Mouse (Mus musculus) forebrain, embryonic 13.5 days (tissue): ENCODE measurements around the gene Plekho1. TPM values are rescaled to one million over a fixed set of nuclear protein-coding genes. Genes with fewer than 3 reads are reported as not detected.

ENCODE experiments used
- ATAC-seq: fragments of 200-750 bp; cut with Nextera tagmentation; 2 replicates; pipeline ENCODE4 v1.8.0; 2017
- H3K27ac ChIP-seq: fragments of 300-500 bp; sonication (generic); 2 replicates; pipeline ENCODE4 v1.5.1; 2015; ENCODE audit warnings: inconsistent platforms, mild to moderate bottlenecking, moderate library complexity
- H3K27me3 ChIP-seq: fragments of 300-500 bp; sonication (generic); 2 replicates; pipeline ENCODE4 v1.6.1; 2015; ENCODE audit warnings: mild to moderate bottlenecking, inconsistent platforms
- H3K36me3 ChIP-seq: fragments of 300-500 bp; sonication (generic); 2 replicates; pipeline ENCODE4 v1.6.1; 2015; ENCODE audit warnings: mild to moderate bottlenecking, inconsistent platforms; ENCODE audit not compliant: poor library complexity, severe bottlenecking
- H3K4me1 ChIP-seq: fragments of 300-500 bp; sonication (generic); 2 replicates; pipeline ENCODE4 v1.6.1; 2015; ENCODE audit warnings: inconsistent platforms
- H3K4me2 ChIP-seq: fragments of 300-500 bp; sonication (generic); 2 replicates; pipeline ENCODE4 v1.6.1; 2015; ENCODE audit warnings: inconsistent platforms, mild to moderate bottlenecking, moderate library complexity
- H3K4me3 ChIP-seq: fragments of 300-500 bp; sonication (generic); 2 replicates; pipeline ENCODE4 v1.5.1; 2015; ENCODE audit warnings: mild to moderate bottlenecking, inconsistent platforms
- H3K9ac ChIP-seq: fragments of 300-500 bp; sonication (generic); 2 replicates; pipeline ENCODE4 v1.6.1; 2015; ENCODE audit warnings: mild to moderate bottlenecking, inconsistent platforms
- H3K9me3 ChIP-seq: fragments of 300-500 bp; sonication (generic); replicated peaks from 2 replicates; pipeline ENCODE4 v1.6.1; 2016; ENCODE audit warnings: inconsistent platforms
- WGBS: fragments of 180-500 bp; shearing (Covaris S2); methylation state at CpG from one replicate; pipeline ENCODE4 v1.1.7; 2015; 5-methylcytosine and 5-hydroxymethylcytosine counted together
- polyA plus RNA-seq: library from polyadenylated mRNA; unstranded; fragments of >200 nt; fragmentation: Nextera tagmentation; extraction: Ambion mirVana; gene quantifications from 2 replicates; pipeline ENCODE4 v1.2.1, GENCODE M21; 2015

The Plekho1 gene
- polyA plus RNA-seq, 1 experiment from 2014 or later = 85.1 TPM

DNA sequence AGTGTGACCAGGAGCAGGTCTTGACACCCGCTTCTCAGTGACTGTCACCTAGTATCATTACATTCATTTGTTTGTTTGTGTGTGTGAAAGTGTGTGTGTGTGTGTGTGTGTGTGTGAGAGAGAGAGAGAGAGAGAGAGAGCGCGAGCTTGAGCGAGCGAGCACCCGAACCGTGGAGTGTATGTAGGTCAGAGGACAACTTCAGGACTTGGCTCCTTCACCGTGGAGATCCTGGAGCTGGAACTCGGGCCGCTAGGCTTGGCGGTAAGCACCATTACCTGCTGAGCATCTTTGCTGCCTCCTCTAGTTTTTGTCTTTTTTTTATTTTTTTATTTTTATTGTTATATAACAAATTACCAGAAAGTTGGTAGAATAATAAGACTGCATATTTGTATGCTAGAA, 34.0 kb upstream of the Plekho1 start:
- peaks cover 44% of the 10 kb centered on the region for H3K36me3 ChIP-seq
- H3K4me1 ChIP-seq = no peaks in the 10 kb centered on the region
- H3K27me3 ChIP-seq = no peaks in the 10 kb centered on the region
- no peak overlapping the region for H3K27ac ChIP-seq
- no peak overlapping the region for H3K9ac ChIP-seq
- ATAC-seq = no peak
- no peak overlapping the region for H3K4me2 ChIP-seq
- H3K4me3 ChIP-seq = no peak overlapping the region
- 92% methylated on average over 11 of the region's 11 CpGs for WGBS
- no peaks in the 10 kb centered on the region for H3K9me3 ChIP-seq

DNA sequence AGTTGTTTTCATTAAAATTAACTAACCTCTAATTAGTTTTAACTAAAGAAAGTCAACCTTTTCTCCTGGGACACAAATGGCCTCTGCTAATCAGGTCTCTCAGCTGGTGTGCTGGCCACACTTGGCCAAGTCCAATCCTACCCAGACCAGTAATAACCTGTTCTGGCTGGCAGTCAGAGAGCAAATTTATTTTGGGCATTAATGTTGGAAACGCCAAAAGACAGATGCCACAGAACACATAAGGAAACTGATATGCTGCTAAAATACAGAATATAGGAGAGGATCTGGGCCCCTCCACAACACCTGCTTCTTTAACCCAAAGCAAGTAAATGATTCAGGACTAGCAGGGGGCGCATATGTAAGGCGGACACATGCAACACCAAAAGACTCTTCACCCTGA, 33.5 kb upstream of the Plekho1 start:
- peaks cover 44% of the 10 kb centered on the region for H3K36me3 ChIP-seq
- no peak overlapping the region for H3K27ac ChIP-seq
- no peaks in the 10 kb centered on the region for H3K27me3 ChIP-seq
- H3K4me1 ChIP-seq = no peaks in the 10 kb centered on the region
- no peak overlapping the region for H3K9ac ChIP-seq
- H3K4me3 ChIP-seq = no peak overlapping the region
- WGBS = 81% methylated on average over 3 of the region's 3 CpGs
- no peaks in the 10 kb centered on the region for H3K9me3 ChIP-seq
- no peak for ATAC-seq
- no peak overlapping the region for H3K4me2 ChIP-seq

DNA sequence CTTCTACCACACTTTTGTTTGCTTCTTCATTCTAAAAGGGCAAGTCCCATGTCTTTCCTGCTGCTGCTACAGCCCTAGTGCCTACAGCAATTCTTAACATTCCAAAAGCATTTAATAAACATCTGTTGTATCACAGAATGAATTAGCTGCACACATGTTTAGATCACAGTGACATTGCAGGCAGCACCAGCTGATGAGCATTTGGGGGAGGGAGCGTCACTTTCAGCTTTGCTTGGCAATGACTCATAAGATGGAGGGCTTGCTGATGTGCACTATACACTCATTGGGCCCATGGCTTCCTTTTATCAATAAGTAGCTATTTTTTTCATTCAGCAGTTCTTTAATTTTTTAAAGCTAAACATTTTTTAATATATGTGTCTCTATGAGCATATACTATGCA, 32.1 kb upstream of the Plekho1 start:
- Histone ChIP-seq H3K9me3 (no peaks in the 10 kb centered on the region), H3K27me3 (no peaks in the 10 kb centered on the region), H3K36me3 (peaks cover 34% of the 10 kb centered on the region), H3K27ac (no peak overlapping the region), H3K4me3 (no peak overlapping the region), H3K4me1 (no peaks in the 10 kb centered on the region), H3K4me2 (no peak overlapping the region), H3K9ac (no peak overlapping the region)
- ATAC-seq = no peak
- 88% methylated on average over 1 of the region's 1 CpGs for WGBS

DNA sequence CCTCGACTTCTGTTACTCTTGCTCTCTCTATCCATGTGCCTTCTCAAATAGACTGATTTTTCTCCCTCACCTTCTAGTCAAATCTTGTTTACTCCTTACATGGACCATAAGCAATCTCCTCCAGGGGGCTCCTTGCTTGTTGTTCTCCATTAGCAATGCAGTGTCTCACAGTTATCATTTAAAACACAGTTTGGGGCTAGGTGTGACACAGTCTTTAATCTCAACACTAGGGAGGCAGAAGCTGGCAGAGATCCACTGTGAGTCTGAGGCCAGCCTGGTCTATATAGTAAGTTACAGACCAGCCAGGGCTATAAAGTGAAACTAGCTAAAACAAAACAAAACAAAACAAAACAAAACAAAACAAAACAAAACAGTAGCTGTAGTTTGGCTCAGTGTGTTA, 31.3 kb upstream of the Plekho1 start:
- Histone ChIP-seq H3K27me3 (no peaks in the 10 kb centered on the region), H3K36me3 (peaks cover 28% of the 10 kb centered on the region), H3K9ac (no peak overlapping the region), H3K9me3 (no peaks in the 10 kb centered on the region), H3K4me3 (no peak overlapping the region), H3K4me1 (no peaks in the 10 kb centered on the region), H3K27ac (no peak overlapping the region), H3K4me2 (no peak overlapping the region)
- no peak for ATAC-seq
- WGBS = 92% methylated on average over 1 of the region's 1 CpGs

DNA sequence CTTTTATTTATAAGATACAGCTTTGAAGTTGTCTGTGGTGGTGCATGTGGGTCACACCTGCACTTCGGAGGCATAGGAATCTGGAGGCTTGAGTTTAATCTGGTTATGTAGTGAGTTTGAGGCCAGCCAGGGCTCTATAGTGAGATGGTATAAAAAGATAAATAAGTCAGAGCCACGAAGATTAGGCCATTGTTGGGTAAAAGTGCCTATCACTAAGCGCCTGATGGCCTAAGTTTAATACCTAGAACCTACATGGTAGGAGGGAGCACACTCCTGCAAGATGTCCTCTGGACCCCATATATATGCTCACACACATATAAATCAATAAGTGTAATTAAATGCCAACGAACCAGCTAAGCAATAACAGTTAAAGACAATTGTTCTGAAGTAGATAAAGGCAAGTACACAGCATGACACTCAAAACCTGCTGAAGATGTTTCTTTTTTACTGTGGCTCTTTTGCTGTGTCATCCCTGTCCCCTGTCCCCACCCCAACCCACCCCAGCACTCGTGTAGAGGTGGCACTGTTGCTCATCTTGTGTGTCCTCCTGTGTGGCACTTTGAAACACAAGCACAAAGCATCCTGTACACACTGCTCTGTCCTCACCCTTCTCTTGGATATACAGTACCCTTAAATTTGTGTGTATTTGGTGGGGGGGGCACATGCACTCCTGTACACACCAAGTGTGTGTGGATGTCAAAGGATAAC, 25.8 kb upstream of the Plekho1 start:
- ATAC-seq = no peak

DNA sequence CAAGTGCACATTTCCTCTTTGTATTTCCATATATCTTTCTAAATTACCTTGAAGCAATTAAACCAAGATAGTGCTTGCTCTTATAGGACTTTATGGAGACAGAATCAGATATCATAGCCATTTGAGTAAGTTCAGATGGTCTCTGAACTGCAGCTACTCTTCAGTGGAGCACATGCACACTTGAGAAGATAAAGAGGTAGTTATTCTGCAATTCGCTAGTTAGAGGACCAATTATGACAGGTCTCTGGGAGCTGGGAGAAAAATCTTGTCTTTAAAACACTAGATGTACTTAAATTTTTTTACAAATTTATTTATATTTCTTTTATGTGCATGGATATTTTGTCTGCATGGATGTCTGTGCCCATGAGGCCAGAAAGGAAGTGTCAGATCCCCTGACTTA, 24.9 kb upstream of the Plekho1 start:
- peaks cover 4% of the 10 kb centered on the region; the same call in 1 of the 2 replicates for H3K36me3 ChIP-seq
- H3K4me3 ChIP-seq = no peak overlapping the region
- WGBS = 82% methylated on average over 1 of the region's 1 CpGs
- H3K27me3 ChIP-seq = no peaks in the 10 kb centered on the region
- H3K9ac ChIP-seq = no peak overlapping the region
- no peak overlapping the region for H3K4me2 ChIP-seq
- no peaks in the 10 kb centered on the region for H3K4me1 ChIP-seq
- no peak for ATAC-seq
- no peaks in the 10 kb centered on the region for H3K9me3 ChIP-seq
- no peak overlapping the region for H3K27ac ChIP-seq

More for the DNA sequence above, 25.8 kb upstream of the Plekho1 start:
- Histone ChIP-seq H3K27me3 (no peaks in the 10 kb centered on the region), H3K27ac (no peak overlapping the region), H3K4me2 (no peak overlapping the region), H3K4me3 (no peak overlapping the region), H3K36me3 (peaks cover 6% of the 10 kb centered on the region; the same call in 1 of the 2 replicates), H3K9me3 (no peaks in the 10 kb centered on the region), H3K9ac (no peak overlapping the region), H3K4me1 (no peaks in the 10 kb centered on the region)
- 80% methylated on average over 5 of the region's 5 CpGs for WGBS

DNA sequence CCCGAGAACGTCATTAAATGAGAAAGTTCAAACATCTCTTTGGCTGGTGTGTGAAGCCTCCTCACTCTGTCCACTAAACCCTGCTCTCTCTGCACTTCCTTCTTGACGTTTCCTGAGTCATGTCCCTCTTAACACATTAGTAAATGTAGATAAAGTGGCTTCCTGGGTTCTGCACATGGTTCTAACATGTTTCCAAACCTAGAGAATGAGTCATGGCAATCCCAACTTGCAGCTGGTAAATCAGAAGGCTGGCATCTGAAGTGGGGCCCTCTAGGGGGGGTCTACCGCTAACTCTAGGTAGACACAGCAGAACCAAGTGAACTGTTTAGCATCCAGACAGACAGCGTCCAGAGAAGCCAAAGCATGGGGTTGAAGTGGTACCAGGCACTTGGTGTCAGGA, 21.7 kb upstream of the Plekho1 start:
- Histone ChIP-seq H3K9me3 (no peaks in the 10 kb centered on the region), H3K4me1 (no peaks in the 10 kb centered on the region), H3K36me3 (peaks cover 4% of the 10 kb centered on the region; the same call in 1 of the 2 replicates), H3K9ac (no peak overlapping the region), H3K27me3 (no peaks in the 10 kb centered on the region), H3K27ac (no peak overlapping the region), H3K4me3 (no peak overlapping the region), H3K4me2 (no peak overlapping the region)
- WGBS = 82% methylated on average over 5 of the region's 5 CpGs
- ATAC-seq = no peak

DNA sequence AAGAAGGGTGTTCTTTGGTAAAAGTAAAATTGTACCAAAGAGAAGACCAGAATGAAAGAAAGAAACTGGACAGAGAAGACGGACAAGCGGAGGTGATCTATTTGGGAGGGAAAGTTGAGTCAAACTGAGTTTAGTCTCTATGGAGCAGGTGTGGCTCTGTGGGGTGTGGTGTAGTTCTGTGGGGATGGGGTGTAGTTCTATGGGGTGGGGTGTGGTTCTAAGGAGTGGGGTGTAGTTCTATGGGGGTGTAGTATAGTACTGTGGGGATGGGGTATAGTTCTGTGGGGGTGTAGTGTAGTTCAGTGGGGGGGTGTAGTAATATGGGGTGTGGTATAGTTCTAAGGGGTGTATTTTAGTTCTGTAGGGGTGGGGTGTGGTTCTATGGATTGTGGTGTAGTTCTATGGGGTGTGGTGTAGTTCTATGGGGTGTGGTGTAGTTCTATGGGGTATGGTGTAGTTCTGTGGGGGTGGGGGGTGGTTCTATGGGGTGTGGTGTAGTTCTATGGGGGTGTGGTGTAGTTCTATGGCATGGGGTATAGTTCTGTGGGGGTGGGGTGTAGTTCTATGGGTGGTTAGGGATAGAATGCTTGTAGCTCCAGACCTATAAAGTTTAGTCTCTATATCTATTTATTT, 20.6 kb upstream of the Plekho1 start:
- ATAC-seq = no peak
- H3K36me3 ChIP-seq = peaks cover 6% of the 10 kb centered on the region; the same call in 1 of the 2 replicates
- H3K9me3 ChIP-seq = no peaks in the 10 kb centered on the region
- no peak overlapping the region for H3K27ac ChIP-seq
- no peak overlapping the region for H3K4me2 ChIP-seq
- H3K27me3 ChIP-seq = no peaks in the 10 kb centered on the region
- no peak overlapping the region for H3K4me3 ChIP-seq
- WGBS = 96% methylated on average over 2 of the region's 2 CpGs
- H3K9ac ChIP-seq = no peak overlapping the region
- H3K4me1 ChIP-seq = no peaks in the 10 kb centered on the region

DNA sequence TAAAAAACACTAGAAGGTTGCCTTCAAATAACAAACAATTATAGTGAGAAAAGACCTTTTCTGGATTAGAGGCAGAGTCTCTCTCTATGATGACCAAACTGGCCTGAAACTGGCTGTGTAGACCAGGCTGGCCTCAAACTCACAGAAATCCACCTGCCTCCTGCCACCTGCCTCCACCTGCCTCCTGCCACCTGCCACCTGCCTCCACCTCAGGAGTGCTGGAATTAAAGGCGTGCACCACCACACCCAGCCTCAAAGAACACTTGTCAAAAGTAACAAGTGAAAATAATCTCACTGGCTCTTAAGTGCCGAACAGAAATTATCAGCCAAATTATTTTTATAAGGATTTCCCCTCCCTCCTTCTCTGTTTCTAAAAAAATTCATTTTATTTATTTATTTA, 19.9 kb upstream of the Plekho1 start:
- Histone ChIP-seq H3K36me3 (peaks cover 13% of the 10 kb centered on the region; the same call in 1 of the 2 replicates), H3K4me3 (no peak overlapping the region), H3K4me2 (no peak overlapping the region), H3K9ac (no peak overlapping the region), H3K27me3 (no peaks in the 10 kb centered on the region), H3K27ac (no peak overlapping the region), H3K9me3 (no peaks in the 10 kb centered on the region), H3K4me1 (no peaks in the 10 kb centered on the region)
- 85% methylated on average over 2 of the region's 2 CpGs for WGBS
- no peak for ATAC-seq

DNA sequence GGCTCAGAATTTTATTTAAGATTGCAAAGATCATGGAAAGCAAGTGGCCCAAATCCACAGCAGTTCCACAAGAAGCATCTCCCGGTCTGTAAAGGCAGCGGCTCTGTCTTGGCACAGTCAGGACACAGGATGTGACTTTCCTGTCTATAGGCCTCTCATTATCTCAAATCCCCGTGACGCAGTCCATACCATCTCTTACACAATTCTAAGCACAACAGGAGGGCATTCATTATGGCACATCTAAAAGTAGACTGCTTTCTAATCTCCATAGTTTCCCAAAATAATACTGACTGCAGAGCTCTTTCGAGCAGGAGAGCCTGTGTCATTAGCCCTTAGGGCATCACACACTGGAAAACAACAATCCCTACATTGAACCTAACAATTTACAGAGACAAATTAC, 17.0 kb upstream of the Plekho1 start:
- Histone ChIP-seq H3K9me3 (no peaks in the 10 kb centered on the region), H3K9ac (no peak overlapping the region), H3K36me3 (peaks cover 14% of the 10 kb centered on the region; the same call in 1 of the 2 replicates), H3K4me3 (no peak overlapping the region), H3K4me2 (no peak overlapping the region), H3K27ac (no peak overlapping the region), H3K27me3 (no peaks in the 10 kb centered on the region), H3K4me1 (no peaks in the 10 kb centered on the region)
- WGBS = 32% methylated on average over 5 of the region's 5 CpGs
- no peak for ATAC-seq

DNA sequence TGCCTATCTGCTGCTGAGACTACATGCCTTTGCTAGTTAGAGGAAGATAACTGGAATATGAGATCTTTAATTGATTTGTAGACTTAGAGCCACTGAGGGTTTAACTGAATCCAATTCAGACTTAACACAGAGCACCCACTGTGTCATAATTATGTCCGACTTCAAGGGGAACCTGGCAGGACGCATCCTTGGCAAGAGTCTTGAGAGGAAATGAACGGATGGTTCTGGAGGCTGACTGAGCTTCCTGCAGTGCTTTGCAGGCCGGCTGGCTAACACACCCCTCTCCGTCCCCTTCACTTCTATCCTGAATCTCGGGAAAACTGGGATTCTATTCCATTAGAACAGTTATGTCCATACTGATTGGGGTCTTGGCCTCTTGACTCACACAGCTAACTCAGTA, 12.7 kb upstream of the Plekho1 start:
- no peak overlapping the region for H3K9ac ChIP-seq
- peaks cover 6% of the 10 kb centered on the region; the same call in 1 of the 2 replicates for H3K4me1 ChIP-seq
- H3K9me3 ChIP-seq = no peaks in the 10 kb centered on the region
- H3K4me3 ChIP-seq = no peak overlapping the region
- H3K27ac ChIP-seq = no peak overlapping the region
- WGBS = 77% methylated on average over 6 of the region's 6 CpGs
- no peak overlapping the region for H3K4me2 ChIP-seq
- no peaks in the 10 kb centered on the region for H3K27me3 ChIP-seq
- H3K36me3 ChIP-seq = peaks cover 14% of the 10 kb centered on the region; the same call in 1 of the 2 replicates
- no peak for ATAC-seq

DNA sequence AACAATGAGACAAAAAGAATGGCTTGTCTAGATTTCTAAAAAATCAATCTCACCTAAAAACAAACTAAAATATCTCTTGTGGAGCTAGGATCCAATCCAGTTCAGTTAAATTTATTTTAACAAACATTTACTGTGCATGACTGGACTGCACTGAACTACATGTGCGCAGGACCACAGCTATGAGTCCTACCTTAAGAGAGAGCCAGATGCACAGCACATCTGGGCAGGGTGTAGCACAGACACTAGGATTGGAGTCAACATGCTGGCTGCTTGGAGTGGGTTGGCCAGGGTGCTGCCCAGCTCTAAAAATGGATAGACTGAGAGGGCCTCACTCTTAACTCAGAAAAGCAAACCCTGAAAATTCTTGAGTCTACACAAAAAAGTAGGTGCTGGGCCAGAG, 5.8 kb upstream of the Plekho1 start:
- Histone ChIP-seq H3K27me3 (no peaks in the 10 kb centered on the region), H3K27ac (no peak overlapping the region), H3K9ac (no peak overlapping the region), H3K36me3 (peaks cover 5% of the 10 kb centered on the region; the same call in 1 of the 2 replicates), H3K4me2 (no peak overlapping the region), H3K4me1 (peaks cover 30% of the 10 kb centered on the region), H3K9me3 (no peaks in the 10 kb centered on the region), H3K4me3 (no peak overlapping the region)
- WGBS = 100% methylated on average over 1 of the region's 1 CpGs
- ATAC-seq = no peak
